Comparison of ENCODE assay signal across 9 mouse cellular contexts in genomic region chr17:68176611-68177165, GRCm38 (mm10).
DNase-seq lines count a peak whose midpoint lies in the region; ATAC-seq and TF ChIP-seq lines count a peak whose summit lies in the region.
"Had no signal": no experiment of that assay in that cellular context is flagged by ENCODE, and none has a peak within 500 bp of the region (broad histone marks: within the 10 kb centered on the region; RNA-seq: fewer than 3 reads in every experiment).

No protein-coding gene starts in this region.

- H3K27ac ChIP-seq in gastrocnemius, adult 2 months, result no peak overlapping the region
- H3K27ac ChIP-seq in spleen, adult 2 months (ENCODE audit: insufficient read depth, low read length), result no peak overlapping the region
- H3K27ac ChIP-seq in liver, postnatal 0 days (ENCODE audit: low read depth), result no peak overlapping the region
- H3K27ac ChIP-seq: limb, embryonic 15.5 days had no signal

- H3K9me3 ChIP-seq in liver, postnatal 0 days (ENCODE audit: low read length), result no peaks in the 10 kb centered on the region
- H3K9me3 ChIP-seq: limb, embryonic 15.5 days had no signal

- WGBS in spleen, adult 2 months, result 61% methylated on average over 9 of the region's 9 CpGs
- 52% methylated on average over 9 of the region's 9 CpGs for WGBS in liver, postnatal 0 days (ENCODE audit: insufficient replicate concordance)

- no peak for TF ChIP-seq EP300 in liver, postnatal 0 days (IDR thresholded peaks at IDR 0.05; ENCODE audit: low read depth)

- no peak overlapping the region for H3K9ac ChIP-seq in liver, postnatal 0 days (replicated peaks)
- H3K9ac ChIP-seq: limb, embryonic 15.5 days had no signal

- H3K27me3 ChIP-seq in spleen, adult 2 months (ENCODE audit: control insufficient read depth, insufficient read depth, low read length), result no peaks in the 10 kb centered on the region
- no peaks in the 10 kb centered on the region for H3K27me3 ChIP-seq in liver, postnatal 0 days (ENCODE audit: insufficient read depth, low read length)
- H3K27me3 ChIP-seq: limb, embryonic 15.5 days had no signal

- no peak for TF ChIP-seq POLR2A in spleen, adult 2 months (IDR thresholded peaks at IDR 0.05; ENCODE audit: low read depth, low read length)

- H3K4me1 ChIP-seq in spleen, adult 2 months (ENCODE audit: control insufficient read depth, insufficient read depth, insufficient read length), result no peaks in the 10 kb centered on the region
- no peaks in the 10 kb centered on the region for H3K4me1 ChIP-seq in liver, postnatal 0 days (ENCODE audit: insufficient read depth)
- H3K4me1 ChIP-seq: limb, embryonic 15.5 days had no signal

- no peak overlapping the region for H3K4me2 ChIP-seq in liver, postnatal 0 days (ENCODE audit: low read depth, low read length)
- H3K4me2 ChIP-seq: limb, embryonic 15.5 days had no signal

- peak; percentile 73 for TF ChIP-seq CTCF in gastrocnemius, adult 2 months (IDR thresholded peaks at IDR 0.05)
- peak; percentile 9; the same call in 1 of the 2 replicates for TF ChIP-seq CTCF in spleen, adult 2 months (IDR thresholded peaks at IDR 0.05; ENCODE audit: extremely low read depth, insufficient read depth, insufficient read length, insufficient replicate concordance)
- TF ChIP-seq CTCF in liver, postnatal 0 days (IDR thresholded peaks at IDR 0.05; ENCODE audit: low read depth), result peak; percentile 71

- H3K36me3 ChIP-seq in spleen, adult 2 months (ENCODE audit: control insufficient read depth, insufficient read depth, low read length), result no peaks in the 10 kb centered on the region
- H3K36me3 ChIP-seq in liver, postnatal 0 days (replicated peaks; ENCODE audit: insufficient read depth, low read length), result no peaks in the 10 kb centered on the region
- H3K36me3 ChIP-seq: limb, embryonic 15.5 days had no signal

- no peak for ATAC-seq in liver, postnatal 0 days

- intact Hi-C loops in gastrocnemius, adult 2 months (cut with DNase I), result loop anchor here (5.0 kb wide), 2 partner anchors 676 to 931 kb away; no protein-coding TSS in a partner anchor

- no peak overlapping the region for H3K4me3 ChIP-seq in gastrocnemius, adult 2 months
- no peak overlapping the region for H3K4me3 ChIP-seq in spleen, adult 2 months (ENCODE audit: extremely low read depth, insufficient read depth, insufficient read length)
- no peak overlapping the region for H3K4me3 ChIP-seq in liver, postnatal 0 days (ENCODE audit: low read depth, low read length)
- H3K4me3 ChIP-seq: limb, embryonic 15.5 days had no signal

- DNase-seq in gastrocnemius, adult 2 months, result no peak
- DNase-seq in gastrocnemius, adult 8-10 months (ENCODE audit: low spot score in 2 of 2), result no peak
- DNase-seq in spleen, adult 2 months (ENCODE audit: low read depth in 1 of 2, low spot score in 2 of 2), result no peak
- DNase-seq in spleen, adult 12 weeks (ENCODE audit: low spot score), result no peak
- DNase-seq in cerebellum, postnatal 14 days, result peak; percentile 78 to 84
- DNase-seq in heart, postnatal 4 days, result peak; percentile 65
- peak; percentile 34 for DNase-seq in liver, postnatal 0 days
- DNase-seq in right cerebral cortex, postnatal 36 days (ENCODE audit: low spot score in 2 of 2), result peak; percentile 11 to 19

Comparison
In these comparisons a context has a peak if more than half of its experiments do, and no peak if none do; other contexts are left out.
1. DNase-seq: peak in cerebellum, postnatal 14 days (2 of 2), heart, postnatal 4 days (single experiment), liver, postnatal 0 days (single experiment) and right cerebral cortex, postnatal 36 days (2 of 2); none in gastrocnemius, adult 2 months (single experiment), gastrocnemius, adult 8-10 months (0 of 2), spleen, adult 2 months (0 of 2) and spleen, adult 12 weeks (single experiment).
2. CTCF ChIP-seq: peak in every context shown above with its lines; median percentile 73 in gastrocnemius, adult 2 months; 71 in liver, postnatal 0 days; 9 in spleen, adult 2 months.